Mouse (Mus musculus) layer of hippocampus, adult 18-20 months (tissue): ENCODE data around the gene Six3. TPM values are rescaled to one million over a fixed set of nuclear protein-coding genes. Genes with fewer than 3 reads are reported as not detected.

Experiments
- DNase-seq, 2 experiments: peaks; one replicate each; pipeline ENCODE4 v3.0.0; 2022; ENCODE audit warnings: low spot score in 2 of 2
- long read RNA-seq: library from polyadenylated mRNA; stranded (forward); transcript quantifications from one replicate; pipeline ENCODE4 v2.0.0, GENCODE M21; 2021
- total RNA-seq, 2 experiments: library from RNA; stranded (reverse); gene quantifications; 2 replicates each; pipeline ENCODE4 v1.2.3; 2021

The Six3 gene
- under 1 TPM; 0.28 to 0.30 TPM for total RNA-seq
- long read RNA-seq, result 0 reads

GRCm38 (mm10) chr17:85613266-85613860 lies at the start of gene Six3:
Gene Six3 (plus strand): TSS chr17:85613608.
- no peak for DNase-seq

- no peak for DNase-seq
These were observed 49.3 kb upstream of the Six3 start for GRCm38 (mm10) chr17:85564107-85564506.

DNA sequence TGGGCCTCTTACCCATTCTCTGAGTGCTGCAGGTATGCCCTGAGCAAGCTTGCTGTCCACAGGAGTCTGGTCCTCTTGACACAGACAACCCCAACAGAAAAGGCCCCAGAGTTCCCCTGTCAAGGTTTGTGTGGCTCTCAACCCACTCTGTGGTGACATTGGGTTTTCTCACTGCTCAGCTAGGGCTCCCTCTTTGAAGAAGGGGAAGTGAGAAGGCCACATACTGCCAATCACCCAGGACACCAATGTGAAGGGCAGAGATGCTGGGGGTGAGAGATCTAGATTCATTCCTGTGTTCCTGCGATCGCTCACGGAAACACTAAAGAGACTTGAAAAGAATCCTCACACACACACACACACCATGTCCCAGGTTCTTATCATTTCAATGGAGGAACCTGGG lies 39.4 kb upstream of the Six3 start:
- no peak for DNase-seq

DNA sequence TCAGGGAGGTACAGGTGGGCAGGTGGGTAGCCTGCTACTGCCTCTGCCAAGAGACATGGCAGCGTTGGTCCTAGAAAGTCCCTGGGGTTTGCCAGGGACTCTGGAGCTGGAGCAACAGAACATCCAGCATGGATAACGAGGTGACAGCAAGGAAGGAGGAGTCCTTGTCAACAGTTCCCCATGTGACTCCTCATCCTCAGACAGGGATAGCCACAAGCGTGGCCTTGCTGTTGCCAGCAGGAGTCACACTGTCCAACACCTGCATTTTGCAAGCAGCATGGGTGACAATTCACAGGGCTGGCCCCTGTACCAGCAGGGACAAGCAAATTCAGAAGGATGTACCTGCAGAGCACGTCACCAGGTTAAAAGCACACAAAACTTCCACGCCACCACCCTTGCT lies 35.1 kb upstream of the Six3 start:
- no peak for DNase-seq

DNA sequence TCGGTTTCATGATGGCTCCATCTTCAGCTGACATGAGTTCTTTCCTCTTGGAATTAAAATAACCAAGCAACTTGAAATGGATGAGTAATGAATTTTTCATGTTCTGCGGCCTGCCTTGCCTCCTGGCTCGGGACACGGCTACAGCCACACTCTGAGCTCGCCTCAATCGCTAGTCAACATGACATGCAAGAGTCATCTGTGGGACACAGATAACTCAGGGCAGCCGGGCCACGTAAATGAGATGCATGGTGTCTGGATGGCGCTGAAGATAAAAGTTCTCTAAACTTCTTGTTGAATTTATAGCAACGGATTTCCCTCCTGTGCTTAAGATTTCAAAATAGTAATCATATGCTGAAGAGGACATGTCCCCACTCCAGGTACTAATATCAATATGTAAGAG lies 34.1 kb upstream of the Six3 start:
- no peak for DNase-seq

DNA sequence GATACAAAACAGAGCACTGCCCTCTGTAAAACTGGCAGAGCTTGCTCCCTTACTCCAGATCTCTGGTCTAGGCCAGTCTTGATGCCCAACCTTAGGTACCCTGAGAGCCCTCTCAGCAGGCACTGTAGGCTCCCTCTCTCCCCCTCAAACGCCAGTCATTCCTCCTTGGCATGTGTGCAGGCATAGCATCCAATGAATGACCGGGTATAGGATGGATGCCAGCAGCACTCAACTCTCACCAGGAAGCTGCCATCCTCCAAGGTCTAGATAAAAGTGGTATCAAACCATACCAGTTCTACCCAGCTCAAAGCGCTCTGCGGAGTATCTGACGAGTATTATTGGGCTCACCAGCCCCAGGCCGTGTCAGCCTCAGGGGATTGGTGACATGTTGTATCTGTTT lies 33.2 kb upstream of the Six3 start:
- DNase-seq, result no peak

DNA sequence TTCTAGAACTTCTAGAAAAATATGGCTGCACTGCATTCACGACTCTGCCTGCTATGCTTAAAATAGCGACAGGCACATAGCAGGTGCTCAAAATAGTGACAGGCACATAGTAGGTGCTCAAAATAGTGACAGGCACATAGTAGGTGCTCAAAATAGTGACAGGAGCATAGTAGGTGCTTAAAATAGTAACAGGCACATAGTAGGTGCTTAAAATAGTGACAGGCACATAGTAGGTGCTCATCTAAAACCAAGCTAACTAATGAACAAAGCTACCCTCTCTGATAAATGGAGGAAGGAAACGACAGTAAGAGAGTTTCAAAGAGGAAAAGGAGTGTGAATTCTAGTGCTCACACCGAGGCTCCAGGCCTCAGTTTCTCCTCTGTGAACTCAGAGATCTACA lies 29.2 kb upstream of the Six3 start:
- DNase-seq, result no peak

GRCm38 (mm10) chr17:85584573-85584972 lies 28.8 kb upstream of the Six3 start:
- no peak for DNase-seq

DNA sequence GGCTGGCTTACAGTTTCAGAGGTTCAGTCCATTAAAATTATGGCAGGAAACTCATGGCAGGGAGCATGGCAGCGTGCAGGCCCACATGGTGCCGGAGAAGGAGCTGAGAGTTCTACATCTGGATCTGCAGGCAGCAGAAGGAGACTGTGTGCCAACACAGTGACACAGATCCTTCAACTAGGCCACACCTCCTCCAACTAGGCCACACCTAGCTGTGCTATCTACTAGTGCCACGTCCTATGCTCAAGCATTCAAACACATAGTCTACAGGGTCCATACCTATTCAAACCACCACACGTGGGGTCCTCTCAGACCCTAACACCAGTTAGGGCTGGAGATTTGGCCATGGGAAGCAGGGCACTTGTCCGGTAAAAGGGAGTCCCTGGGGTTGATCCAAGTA lies 27.6 kb upstream of the Six3 start:
- no peak for DNase-seq

GRCm38 (mm10) chr17:85591976-85592375 lies 21.4 kb upstream of the Six3 start:
- no peak for DNase-seq

GRCm38 (mm10) chr17:85595853-85596252 lies 17.6 kb upstream of the Six3 start:
- DNase-seq, result no peak

- DNase-seq, result no peak
These were observed 17.0 kb upstream of the Six3 start for GRCm38 (mm10) chr17:85596341-85596890.

DNA sequence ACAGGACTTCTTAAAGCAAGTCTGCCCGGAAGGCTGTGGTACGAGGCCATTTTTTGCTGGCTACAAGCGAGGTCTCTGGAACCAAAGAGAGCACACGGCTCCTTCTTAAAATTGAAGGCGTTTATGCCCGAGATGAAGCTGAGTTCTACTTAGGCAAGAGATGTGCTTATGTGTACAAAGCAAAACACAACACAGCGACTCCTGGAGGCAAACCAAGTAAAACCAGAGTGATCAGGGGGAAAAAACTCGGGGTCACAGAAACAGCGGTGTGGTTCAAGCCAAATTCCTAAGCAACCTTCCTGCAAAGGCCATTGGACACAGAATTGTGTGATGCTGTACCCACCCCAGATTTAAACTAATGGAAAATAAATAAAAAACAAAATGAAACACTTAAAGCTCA lies 13.9 kb upstream of the Six3 start:
- DNase-seq, result no peak

DNA sequence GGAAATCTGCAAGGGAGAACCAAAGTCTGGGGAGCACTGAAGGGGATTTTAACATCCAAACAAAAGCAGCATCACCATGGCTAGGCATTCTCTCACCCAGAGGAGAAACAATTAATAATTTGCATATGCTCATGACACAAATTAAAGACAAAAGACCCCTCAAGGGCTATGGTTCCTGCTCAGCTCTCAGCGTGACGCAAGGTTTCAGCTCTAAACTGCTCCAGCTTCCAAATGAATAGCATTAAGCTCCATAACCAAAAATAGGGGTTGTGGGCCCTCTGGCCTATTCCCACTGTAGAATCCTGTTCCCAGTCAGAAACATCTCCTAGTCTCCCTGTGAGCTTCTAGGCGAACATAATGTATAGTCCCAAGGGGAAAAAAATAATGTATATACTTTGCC lies 6.9 kb upstream of the Six3 start:
- DNase-seq, result no peak

GRCm38 (mm10) chr17:85607556-85608365 lies 5.6 kb upstream of the Six3 start:
- no peak for DNase-seq

- no peak for DNase-seq
These were observed 4.9 kb upstream of the Six3 start for GRCm38 (mm10) chr17:85608366-85609093.

GRCm38 (mm10) chr17:85609094-85609425 lies 4.3 kb upstream of the Six3 start:
- DNase-seq, result no peak

DNA sequence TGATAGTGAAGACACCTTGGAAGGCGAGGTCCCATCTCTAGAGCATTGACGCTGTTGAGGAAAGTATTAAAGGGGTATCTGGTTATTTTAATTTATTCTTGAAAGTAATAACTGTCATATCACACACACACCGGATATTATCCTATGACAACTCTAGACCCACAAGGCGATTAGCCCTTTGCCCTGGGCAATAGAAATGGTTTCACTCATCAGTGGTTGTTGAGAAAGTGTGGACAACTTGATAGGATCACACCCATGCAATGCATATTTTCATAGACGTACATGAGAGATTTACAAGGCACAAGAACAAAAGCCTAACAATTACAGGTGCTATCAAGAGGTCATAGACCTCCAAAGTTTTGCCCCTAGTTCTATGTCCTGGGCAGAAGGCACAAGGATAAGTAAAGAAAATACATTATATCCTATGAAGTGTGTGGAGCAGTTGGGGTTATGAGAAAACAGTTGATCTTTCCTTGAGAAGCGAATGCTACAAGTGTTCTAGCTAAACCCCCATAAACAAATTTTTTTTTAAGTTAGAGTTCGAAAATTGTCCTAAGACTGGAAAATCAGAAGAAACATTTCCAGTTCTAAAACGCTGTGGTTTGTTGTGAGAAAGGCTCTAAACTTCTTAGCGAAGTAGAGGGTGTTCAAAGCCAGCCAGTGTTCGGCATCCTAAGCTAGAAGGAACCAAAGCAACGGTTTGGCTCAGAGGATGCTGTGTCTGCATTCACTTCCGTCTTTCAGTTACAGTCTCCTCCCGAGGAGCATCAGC lies 3.6 kb upstream of the Six3 start:
- no peak for DNase-seq

DNA sequence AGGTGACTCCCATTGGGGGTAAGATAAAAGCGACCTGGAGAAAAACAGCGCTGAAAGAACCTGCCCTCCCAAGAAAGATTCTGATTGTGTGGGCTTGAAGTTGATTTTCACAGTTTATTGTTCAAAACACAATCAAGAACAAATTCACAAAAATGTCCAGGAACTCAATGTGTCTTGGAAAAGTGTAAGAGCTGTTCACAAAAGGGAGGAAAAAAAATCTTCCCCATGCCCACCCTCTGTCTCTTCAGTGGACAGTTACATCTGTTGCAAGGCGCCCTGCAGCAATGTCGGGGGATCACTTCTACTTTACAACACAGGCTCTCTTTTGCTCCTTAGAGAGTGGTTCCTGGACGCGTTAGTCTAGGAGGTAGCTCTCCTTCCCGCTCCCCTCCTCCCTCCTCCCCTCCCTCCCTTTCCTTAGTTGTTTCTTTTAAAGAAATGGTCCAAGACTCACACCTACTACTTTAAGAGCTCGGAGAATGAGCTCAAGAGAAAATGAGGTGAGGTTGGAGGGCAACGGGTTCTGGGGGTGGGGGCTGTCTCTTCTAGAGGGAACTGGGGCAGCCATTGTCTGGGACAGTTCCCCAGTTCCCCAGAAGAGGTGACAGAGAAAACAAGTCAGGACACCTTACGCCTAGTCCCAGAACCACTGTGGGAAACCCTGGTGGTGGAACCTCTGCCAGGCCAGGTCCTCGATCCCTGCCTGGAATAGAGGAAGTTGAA lies 2.9 kb upstream of the Six3 start:
- no peak for DNase-seq
